8 mouse cellular contexts compared by ENCODE assay signal in genomic region chr8:106060521-106060920, GRCm38 (mm10). TPM values are rescaled to one million over a fixed set of nuclear protein-coding genes. Genes with fewer than 3 reads are reported as not detected.
DNase-seq lines count a peak whose midpoint lies in the region; ATAC-seq and TF ChIP-seq lines count a peak whose summit lies in the region.

No protein-coding gene starts in this region.

- peak overlapping the region; percentile 72 for H3K4me2 ChIP-seq in heart, embryonic 16.5 days (ENCODE audit: low read depth, low read length)
- peak overlapping the region; percentile 69 for H3K4me2 ChIP-seq in forebrain, embryonic 15.5 days (replicated peaks)
- H3K4me2 ChIP-seq in liver, postnatal 0 days (ENCODE audit: low read depth, low read length), result peak overlapping the region; percentile 77

- no peak for TF ChIP-seq CTCF in liver, postnatal 0 days (IDR thresholded peaks at IDR 0.05; ENCODE audit: low read depth)

- intact Hi-C loops in left cerebral cortex, postnatal 4 days (cut with DNase I), result no loop called here

- no peak for DNase-seq in heart, adult 11 months
- DNase-seq in ES-E14 (ENCODE audit: low read depth, low spot score), result no peak
- no peak for DNase-seq in liver, postnatal 0 days
- no peak for DNase-seq in left cerebral cortex, postnatal 4 days
- DNase-seq in left cerebral cortex, adult 11 months (ENCODE audit: low spot score), result no peak
- DNase-seq in kidney, postnatal 10 days, result no peak

- H3K27me3 ChIP-seq in heart, embryonic 16.5 days (ENCODE audit: control insufficient read depth, insufficient read depth, low read length), result no peaks in the 10 kb centered on the region
- no peaks in the 10 kb centered on the region for H3K27me3 ChIP-seq in forebrain, embryonic 15.5 days
- H3K27me3 ChIP-seq in liver, postnatal 0 days (ENCODE audit: insufficient read depth, low read length), result no peaks in the 10 kb centered on the region

- WGBS in heart, embryonic 16.5 days, result 4% methylated on average over 3 of the region's 3 CpGs
- WGBS in forebrain, embryonic 15.5 days, result 6% methylated on average over 3 of the region's 3 CpGs
- WGBS in liver, postnatal 0 days (ENCODE audit: insufficient replicate concordance), result under 1% methylated on average over 3 of the region's 3 CpGs

- in situ Hi-C loops in ES-E14 (cut with MboI; ENCODE audit: low sequenced_read_pairs in 2 of 2, unreplicated experiment in 2 of 2), result no loop called here

- ATAC-seq in heart, embryonic 16.5 days (replicated peaks; ENCODE audit: extremely low read depth, insufficient read depth, low FRiP score), result no peak
- no peak for ATAC-seq in forebrain, embryonic 15.5 days (replicated peaks)
- ATAC-seq in liver, postnatal 0 days, result no peak

- peak overlapping the region; percentile 97 for H3K4me3 ChIP-seq in heart, embryonic 16.5 days (ENCODE audit: low read length)
- H3K4me3 ChIP-seq in ES-E14 (ENCODE audit: insufficient read depth in 1 of 2, low read depth in 1 of 2, low read length in 2 of 2, poor library complexity in 1 of 2, severe bottlenecking in 1 of 2), result peak overlapping the region; percentile 89 to 93; a peak in 3 of 4 replicates
- peak overlapping the region; percentile 57 for H3K4me3 ChIP-seq in forebrain, embryonic 15.5 days
- H3K4me3 ChIP-seq in liver, postnatal 0 days (ENCODE audit: low read depth, low read length), result peak overlapping the region; percentile 98

- peak overlapping the region; percentile 98 for H3K9ac ChIP-seq in heart, embryonic 16.5 days (ENCODE audit: low read length)
- no peak overlapping the region for H3K9ac ChIP-seq in ES-E14 (ENCODE audit: insufficient read depth, low read depth, low read length, poor library complexity, severe bottlenecking)
- H3K9ac ChIP-seq in forebrain, embryonic 15.5 days (replicated peaks), result peak overlapping the region; percentile 59; the same call in 1 of the 2 replicates
- peak overlapping the region; percentile 97 for H3K9ac ChIP-seq in liver, postnatal 0 days (replicated peaks)

- peaks cover 22% of the 10 kb centered on the region for H3K4me1 ChIP-seq in heart, embryonic 16.5 days (ENCODE audit: control insufficient read depth, insufficient read depth, low read length)
- H3K4me1 ChIP-seq in ES-E14 (ENCODE audit: control insufficient read depth in 2 of 2, insufficient read depth in 2 of 2, low read length in 2 of 2, poor library complexity in 1 of 2), result peaks cover 0 to 2% of the 10 kb centered on the region in 2 experiments; a peak in 2 of 4 replicates
- peaks cover 25% of the 10 kb centered on the region for H3K4me1 ChIP-seq in forebrain, embryonic 15.5 days
- peaks cover 26% of the 10 kb centered on the region for H3K4me1 ChIP-seq in liver, postnatal 0 days (ENCODE audit: insufficient read depth)

- H3K27ac ChIP-seq in heart, embryonic 16.5 days (ENCODE audit: low read length), result no peak overlapping the region
- no peak overlapping the region for H3K27ac ChIP-seq in ES-E14 (ENCODE audit: insufficient read depth, low read depth, low read length, poor library complexity, severe bottlenecking)
- no peak overlapping the region for H3K27ac ChIP-seq in forebrain, embryonic 15.5 days (replicated peaks)
- peak overlapping the region; percentile 99 for H3K27ac ChIP-seq in liver, postnatal 0 days (ENCODE audit: low read depth)

- no peak for TF ChIP-seq EP300 in liver, postnatal 0 days (IDR thresholded peaks at IDR 0.05; ENCODE audit: low read depth)

- H3K36me3 ChIP-seq in heart, embryonic 16.5 days (ENCODE audit: control insufficient read depth, insufficient read depth), result no peaks in the 10 kb centered on the region
- no peaks in the 10 kb centered on the region for H3K36me3 ChIP-seq in ES-E14 (ENCODE audit: control insufficient read depth, insufficient read depth, low read length, poor library complexity, severe bottlenecking)
- H3K36me3 ChIP-seq in forebrain, embryonic 15.5 days, result no peaks in the 10 kb centered on the region
- no peaks in the 10 kb centered on the region; the same call in 1 of the 2 replicates for H3K36me3 ChIP-seq in liver, postnatal 0 days (replicated peaks; ENCODE audit: insufficient read depth, low read length)

- no peaks in the 10 kb centered on the region for H3K9me3 ChIP-seq in heart, embryonic 16.5 days (replicated peaks; ENCODE audit: control insufficient read depth, low read length)
- no peaks in the 10 kb centered on the region for H3K9me3 ChIP-seq in ES-E14 (ENCODE audit: control insufficient read depth, insufficient read depth, low read depth, low read length)
- H3K9me3 ChIP-seq in forebrain, embryonic 15.5 days, result no peaks in the 10 kb centered on the region
- H3K9me3 ChIP-seq in liver, postnatal 0 days (ENCODE audit: low read length), result no peaks in the 10 kb centered on the region

TF ChIP-seq in ES-E14, 5 proteins besides CTCF, POLR2A, EP300 and RAD21:
- no peak for TF ChIP-seq ZNF384 (IDR thresholded peaks at IDR 0.05; ENCODE audit: low read depth, low read length)
- TF ChIP-seq CHD2 (IDR thresholded peaks at IDR 0.05; ENCODE audit: low read depth, low read length), result no peak
- TF ChIP-seq MAFK (IDR thresholded peaks at IDR 0.05; ENCODE audit: insufficient read depth, low read depth, low read length), result no peak
- TF ChIP-seq ZC3H11A (IDR thresholded peaks at IDR 0.05; ENCODE audit: borderline replicate concordance, low read depth, low read length), result no peak
- TF ChIP-seq HCFC1 (IDR thresholded peaks at IDR 0.05; ENCODE audit: borderline replicate concordance, insufficient read depth, low read length), result no peak

RNA-seq across cellular contexts. Expression of gene Nfatc3, which starts 1.9 kb away (rescaled TPM):
- 3.7 and 4.3 TPM in 2 replicates for polyA plus RNA-seq in heart, embryonic 16.5 days (2015; fragmentation: Nextera tagmentation; extraction: Ambion mirVana)
- total RNA-seq in ES-E14 (2012; rRNA removed), result 17.2 and 19.6 TPM in 2 replicates
- 4.1 and 4.8 TPM in 2 replicates for polyA plus RNA-seq in forebrain, embryonic 15.5 days (2015; fragmentation: Nextera tagmentation; extraction: Ambion mirVana)
- polyA plus RNA-seq in liver, postnatal 0 days (2015; fragmentation: Nextera tagmentation; extraction: Ambion mirVana), result 2.3 TPM in 2 replicates
- total RNA-seq in left cerebral cortex, postnatal 4 days (2021), result 10 to 100 TPM; 15.8 to 17.2 TPM

RNA-seq across cellular contexts. Expression of gene Ddx28, which starts 48.8 kb away (rescaled TPM):
- 12.8 and 14.8 TPM in 2 replicates for polyA plus RNA-seq in heart, embryonic 16.5 days (2015; fragmentation: Nextera tagmentation; extraction: Ambion mirVana)
- total RNA-seq in ES-E14 (2012; rRNA removed), result 31.5 and 41.5 TPM in 2 replicates
- 22.4 and 23.0 TPM in 2 replicates for polyA plus RNA-seq in forebrain, embryonic 15.5 days (2015; fragmentation: Nextera tagmentation; extraction: Ambion mirVana)
- polyA plus RNA-seq in liver, postnatal 0 days (2015; fragmentation: Nextera tagmentation; extraction: Ambion mirVana), result 13.0 and 14.7 TPM in 2 replicates
- 10 to 100 TPM; 14.4 to 15.3 TPM for total RNA-seq in left cerebral cortex, postnatal 4 days (2021)

RNA-seq across cellular contexts. Expression of gene Dpep2nb, which starts 54.7 kb away (rescaled TPM):
- 0.13 and 0.16 TPM in 2 replicates for polyA plus RNA-seq in heart, embryonic 16.5 days (2015; fragmentation: Nextera tagmentation; extraction: Ambion mirVana)
- total RNA-seq in ES-E14 (2012; rRNA removed), result not detected in 2 replicates
- polyA plus RNA-seq in forebrain, embryonic 15.5 days (2015; fragmentation: Nextera tagmentation; extraction: Ambion mirVana), result not detected in 2 replicates
- polyA plus RNA-seq in liver, postnatal 0 days (2015; fragmentation: Nextera tagmentation; extraction: Ambion mirVana), result not detected in 2 replicates
- not detected for total RNA-seq in left cerebral cortex, postnatal 4 days (2021)
